Mouse (Mus musculus): ENCODE measurements at regions not wholly inside any gene's neighbourhood (a gene's known extent, or its start where the extent isn't known, plus 50 kb on each side); places are given as distances from the start of the nearest gene placed in this dataset.

- no peak for DNase-seq (ENCODE audit: low spot score)
These were observed 70.8 kb downstream of the Sall1 start for GRCm38 (mm10) chr8:88972993-88973690.

DNA sequence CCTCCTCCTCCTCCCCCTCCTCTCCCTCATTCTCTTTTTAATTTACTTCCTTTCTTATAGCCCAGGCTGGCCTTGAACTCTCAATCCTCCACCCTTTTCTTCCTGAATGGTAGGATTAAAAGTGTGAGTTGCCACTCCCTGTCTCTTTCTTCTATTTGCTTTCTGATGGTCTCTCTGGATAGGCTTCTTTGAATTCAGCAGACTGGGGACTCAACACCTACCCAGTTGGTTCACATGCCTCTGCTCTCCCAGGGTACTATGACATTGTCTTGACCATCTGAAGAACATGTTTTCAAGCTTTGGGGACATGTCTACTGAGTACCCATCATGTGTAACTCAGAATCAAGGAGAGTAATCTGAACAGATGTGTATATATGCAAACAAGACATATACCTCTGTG, 85.1 kb downstream of the Sall1 start:
- DNase-seq (ENCODE audit: low spot score): no peak

- no peak for DNase-seq (ENCODE audit: low spot score)
These were observed 90.8 kb downstream of the Sall1 start for GRCm38 (mm10) chr8:88953178-88953577.

DNA sequence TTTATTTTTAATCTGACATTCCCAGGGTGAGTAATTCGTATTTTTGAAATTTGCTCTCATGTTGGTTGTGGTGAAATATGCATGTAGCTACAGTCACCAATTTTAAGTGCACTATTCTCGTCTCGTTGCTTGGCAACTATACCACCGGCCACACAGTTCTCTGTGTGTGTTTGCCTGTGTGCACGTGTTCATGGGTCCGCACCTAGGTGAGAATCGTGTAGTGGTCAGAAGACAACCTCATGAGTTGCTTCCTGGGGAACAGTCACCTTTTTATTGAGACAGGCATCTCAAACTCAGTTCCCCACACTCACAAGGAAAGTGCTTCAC, 92.2 kb downstream of the Sall1 start:
- DNase-seq (ENCODE audit: low spot score): no peak

DNA sequence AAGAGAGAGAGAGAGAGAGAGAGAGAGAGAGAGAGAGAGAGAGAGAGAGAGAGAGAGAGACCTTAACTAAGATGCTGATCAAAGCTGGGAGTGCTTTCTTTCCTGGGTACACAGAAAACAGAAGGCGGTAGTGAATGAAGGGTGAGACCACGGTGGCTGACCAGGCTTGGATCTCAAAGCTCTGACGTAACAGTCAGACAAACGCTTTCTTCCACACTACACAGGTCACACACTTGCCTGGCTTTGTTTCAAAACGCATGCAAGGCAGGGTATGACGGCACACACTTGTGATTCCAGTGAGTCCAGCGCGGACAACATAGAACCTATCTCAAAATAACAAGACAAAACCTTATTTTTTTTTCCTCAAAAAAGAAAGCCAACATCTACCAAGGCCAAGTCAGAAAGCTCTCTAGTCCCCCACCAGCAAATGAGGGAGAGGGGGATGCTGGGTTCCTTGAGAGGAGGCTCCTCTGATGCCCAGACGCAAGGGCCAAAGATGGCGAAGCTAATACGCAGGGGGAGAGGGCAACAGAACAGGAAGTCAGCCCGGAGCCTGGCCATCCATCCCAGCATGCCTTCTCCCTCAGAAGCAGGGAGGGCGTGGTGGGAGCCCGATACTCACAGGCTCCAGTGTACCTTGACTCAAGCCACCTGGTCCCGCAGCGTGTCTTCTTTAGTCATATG, 92.7 kb downstream of the Sall1 start:
- DNase-seq (ENCODE audit: low spot score): no peak

GRCm38 (mm10) chr8:88949975-88950374, 94.0 kb downstream of the Sall1 start:
- DNase-seq (ENCODE audit: low spot score): no peak

DNA sequence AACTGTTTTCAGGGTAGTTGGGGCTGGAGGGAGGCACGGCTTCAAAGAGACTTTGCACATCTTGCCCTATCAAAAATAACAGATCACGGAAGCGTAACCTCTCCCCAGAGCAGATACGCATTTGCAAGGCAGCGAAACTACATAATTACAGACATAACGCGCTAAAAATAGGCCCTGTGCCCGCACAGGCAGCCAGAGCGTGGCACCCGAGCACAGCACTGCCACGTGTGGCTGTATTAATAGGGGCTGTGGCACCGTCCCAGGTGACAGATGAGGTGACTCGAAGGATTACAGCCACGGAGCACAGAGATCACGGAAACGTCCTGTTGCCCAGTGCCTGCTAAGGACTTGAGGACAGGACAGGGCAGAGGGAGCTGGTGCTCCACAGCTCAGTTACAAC, 95.0 kb downstream of the Sall1 start:
- DNase-seq (ENCODE audit: low spot score): no peak

- no peak for DNase-seq (ENCODE audit: low spot score)
These were observed 95.6 kb downstream of the Sall1 start for GRCm38 (mm10) chr8:88948328-88948727.

DNA sequence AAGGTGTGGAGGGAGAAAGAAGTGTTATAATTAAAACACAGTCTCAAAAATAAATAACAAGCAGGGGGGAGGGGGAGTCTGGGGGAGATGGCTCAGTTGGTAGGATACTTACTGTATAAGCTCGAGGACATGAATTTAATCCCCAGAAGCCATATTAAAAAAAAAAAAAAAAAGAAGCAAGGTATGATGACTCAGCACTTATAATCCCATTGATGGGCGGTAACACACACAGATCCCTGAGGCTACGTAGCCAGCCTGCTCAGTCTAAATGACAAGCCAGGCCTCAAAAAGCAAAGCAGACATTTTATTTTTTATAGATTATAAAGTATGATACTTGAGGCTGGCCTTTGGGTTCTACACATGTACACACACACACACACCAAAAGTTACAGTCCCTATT, 96.6 kb downstream of the Sall1 start:
- no peak for DNase-seq (ENCODE audit: low spot score)

- DNase-seq (ENCODE audit: low spot score): no peak
These were observed 98.3 kb downstream of the Sall1 start for GRCm38 (mm10) chr8:88945656-88946055.

DNA sequence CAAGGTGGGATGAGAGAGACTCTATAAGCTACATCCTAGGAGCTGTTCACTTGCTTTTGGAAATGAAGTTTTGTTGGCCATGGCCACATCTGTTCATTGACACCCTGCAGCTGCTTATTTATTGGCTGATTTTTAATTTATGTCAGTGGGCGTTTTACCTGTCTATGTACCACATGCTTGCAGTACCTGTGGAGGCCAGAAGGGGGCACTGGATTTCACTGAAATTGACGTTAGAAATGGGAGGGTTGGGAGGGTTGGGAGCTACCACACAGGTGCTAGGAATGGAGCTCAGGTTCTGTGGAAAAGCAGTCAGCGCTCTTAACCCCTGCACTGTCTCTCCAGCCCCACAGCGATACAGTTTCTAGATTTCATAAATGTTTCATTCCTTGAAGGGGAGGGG, 99.9 kb downstream of the Sall1 start:
- peak; percentile 53 for DNase-seq (ENCODE audit: low spot score)

DNA sequence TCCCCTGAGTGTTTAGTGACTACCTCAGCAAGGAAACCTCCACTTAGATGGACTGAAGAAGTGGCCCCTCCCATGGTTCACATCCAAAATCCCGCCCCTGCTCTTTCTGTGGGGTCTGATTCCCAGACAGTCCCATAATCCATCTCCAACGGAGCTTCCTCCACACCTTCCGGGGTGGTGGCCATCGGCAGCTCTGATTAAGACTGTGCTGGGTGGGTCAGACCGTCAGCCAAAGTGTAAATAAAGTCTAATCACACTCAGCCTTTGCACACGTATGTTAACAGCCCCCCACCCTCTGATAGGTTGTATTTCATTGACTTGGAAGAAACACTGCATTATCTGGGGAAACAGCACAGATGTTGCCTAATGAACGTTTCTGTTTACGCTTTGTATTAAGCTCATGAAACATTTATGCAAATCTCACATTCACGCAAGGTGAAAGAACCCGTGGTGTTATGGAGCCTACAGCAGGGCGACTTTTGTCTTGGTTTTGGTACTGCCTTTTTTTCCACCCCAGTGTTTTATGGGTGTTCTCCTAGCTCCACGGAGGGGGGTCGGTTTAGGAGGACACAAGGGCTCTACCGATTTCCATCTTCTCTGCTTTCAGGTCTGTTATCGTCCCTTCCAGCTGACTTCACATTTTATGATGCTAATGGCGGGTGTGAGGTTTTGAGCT, 104.8 kb downstream of the Sall1 start:
- DNase-seq (ENCODE audit: low spot score): no peak

DNA sequence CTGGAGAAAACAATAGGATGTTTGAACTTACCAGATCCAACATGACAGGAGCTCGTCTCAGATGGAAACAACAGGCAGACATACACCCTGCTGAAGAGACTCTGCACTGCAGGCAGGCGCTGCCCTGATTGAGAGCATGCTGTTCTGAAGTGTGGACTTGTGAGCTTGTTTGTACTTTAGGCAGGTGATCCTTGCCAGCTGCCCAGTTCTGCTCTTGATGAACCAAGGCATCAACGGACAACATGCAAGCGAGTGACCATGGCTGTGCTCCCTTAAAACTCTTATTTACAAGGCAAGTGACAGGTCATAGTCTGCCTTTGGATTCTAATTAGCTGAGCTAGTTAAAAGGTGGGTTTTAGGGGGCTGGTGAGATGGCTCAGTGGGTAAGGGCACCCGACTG, 109.3 kb downstream of the Sall1 start:
- no peak for DNase-seq (ENCODE audit: low spot score)

DNA sequence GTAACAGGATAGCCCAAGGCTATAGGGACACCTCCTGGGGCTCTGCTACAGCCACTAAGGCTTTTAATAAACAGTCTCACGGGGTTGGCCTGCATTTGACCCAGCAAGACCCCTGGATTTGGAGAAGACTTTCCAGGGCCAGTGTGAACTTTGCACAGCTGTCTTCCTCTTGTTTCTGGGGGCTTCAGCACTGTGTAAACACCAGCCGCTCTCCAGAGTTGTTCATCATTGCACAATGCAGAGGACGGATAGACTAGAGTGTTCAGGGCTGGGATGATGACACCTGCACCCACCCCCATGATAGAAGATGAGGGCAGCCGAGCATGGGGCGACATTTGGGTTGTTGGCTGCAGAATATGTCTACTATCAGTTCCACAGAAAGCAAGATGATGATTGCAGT, 112.9 kb downstream of the Sall1 start:
- DNase-seq (ENCODE audit: low spot score): no peak

- DNase-seq (ENCODE audit: low spot score): no peak
These were observed 113.6 kb downstream of the Sall1 start for GRCm38 (mm10) chr8:88930370-88930769.

DNA sequence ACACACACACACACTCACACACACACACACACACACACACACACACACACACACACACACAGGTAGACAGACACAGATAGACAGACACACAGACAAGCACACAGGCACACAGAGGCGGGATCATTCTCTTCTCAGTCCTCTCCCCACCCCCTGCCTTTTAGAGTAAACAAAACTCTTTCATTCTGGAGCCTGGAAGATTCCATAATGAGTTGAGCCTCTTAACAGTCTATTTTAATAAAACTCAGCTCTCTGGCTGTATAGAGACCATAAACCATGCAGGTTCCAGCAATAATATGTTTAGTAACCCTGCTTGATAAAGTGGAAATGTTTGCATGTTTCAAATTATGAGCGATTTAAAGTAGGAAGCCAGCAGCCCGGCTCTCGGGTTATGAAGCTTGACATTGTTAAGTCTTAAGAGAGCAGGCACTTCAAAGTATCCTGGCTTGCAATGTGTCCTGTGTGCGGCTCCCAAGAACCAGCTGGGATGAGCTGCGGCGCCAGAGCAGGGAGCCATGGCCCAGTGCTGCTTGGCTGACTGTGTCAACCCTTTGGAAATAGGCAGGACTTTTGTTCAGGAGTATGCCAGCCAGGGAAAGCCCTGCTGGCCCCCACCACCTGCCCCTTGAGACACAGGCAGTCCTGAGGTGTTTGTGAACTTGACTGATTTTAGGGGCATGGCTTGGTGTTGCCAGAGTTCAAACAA, 115.1 kb downstream of the Sall1 start:
- no peak for DNase-seq (ENCODE audit: low spot score)

- no peak for DNase-seq (ENCODE audit: low spot score)
These were observed 121.1 kb downstream of the Sall1 start for GRCm38 (mm10) chr8:88922840-88923239.

- DNase-seq (ENCODE audit: low spot score): no peak
These were observed 122.0 kb downstream of the Sall1 start for GRCm38 (mm10) chr8:88921967-88922366.

DNA sequence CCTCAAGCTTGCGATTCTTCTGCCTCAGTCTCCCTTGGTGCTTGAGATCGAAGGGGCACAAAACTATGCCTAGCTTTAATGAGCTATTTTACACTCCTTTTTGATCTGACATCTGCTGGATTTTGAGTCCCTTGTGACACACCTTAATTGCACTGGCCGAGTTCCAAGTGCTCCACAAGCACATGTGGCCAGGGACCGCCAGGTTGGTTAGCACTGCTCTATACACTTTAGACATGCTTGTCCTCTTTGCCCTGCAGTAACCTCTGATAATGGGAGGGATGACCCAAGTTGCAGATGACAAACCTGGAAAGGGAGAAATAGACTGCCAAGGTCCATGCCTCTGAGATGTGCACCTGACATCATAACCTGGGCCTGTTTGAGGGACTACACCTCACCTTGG, 124.7 kb downstream of the Sall1 start:
- no peak for DNase-seq (ENCODE audit: low spot score)

- no peak for DNase-seq (ENCODE audit: low spot score)
These were observed 127.9 kb downstream of the Sall1 start for GRCm38 (mm10) chr8:88916064-88916463.

DNA sequence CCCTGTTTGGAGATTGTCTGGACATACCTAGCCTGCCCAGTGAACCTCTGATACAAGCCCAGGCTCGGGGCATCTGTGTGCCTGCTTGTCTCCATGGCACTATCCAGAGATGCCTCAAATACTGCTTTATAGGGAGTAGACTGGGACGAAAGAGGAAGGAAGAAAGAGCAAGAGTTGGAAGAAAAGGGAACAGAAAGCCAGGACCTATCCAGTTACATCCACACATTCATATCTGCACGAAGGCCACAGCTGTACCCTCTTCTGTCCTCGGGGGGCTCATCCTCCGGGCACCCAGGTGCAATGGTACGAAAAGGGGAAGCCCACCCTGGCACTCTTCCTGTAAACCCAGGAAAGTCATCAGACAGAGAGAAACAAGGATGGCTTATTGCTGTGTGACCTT, 129.3 kb downstream of the Sall1 start:
- DNase-seq (ENCODE audit: low spot score): no peak

DNA sequence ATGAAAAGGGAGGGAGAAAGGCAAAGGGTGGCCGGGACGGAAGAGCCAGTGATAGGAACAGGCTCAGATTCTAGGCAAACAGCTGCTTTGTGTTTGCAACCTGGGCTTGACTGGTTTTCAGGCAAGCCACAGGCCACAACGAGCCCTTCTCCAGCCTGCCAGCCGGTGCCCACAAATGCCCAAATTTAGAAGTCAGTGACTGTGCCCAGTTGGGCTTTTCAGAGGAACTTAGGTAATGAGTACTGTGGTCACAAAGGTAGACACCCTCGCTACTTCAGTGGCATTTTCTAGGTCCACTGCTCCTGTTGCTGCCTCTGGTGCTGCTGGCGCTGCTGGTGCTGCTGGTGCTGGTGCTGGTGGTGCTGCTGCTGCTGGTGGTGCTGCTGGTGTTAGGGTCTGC, 129.8 kb downstream of the Sall1 start:
- no peak for DNase-seq (ENCODE audit: low spot score)

- DNase-seq (ENCODE audit: low spot score): no peak
These were observed 137.7 kb downstream of the Sall1 start for GRCm38 (mm10) chr8:88906244-88906643.
